Mouse (Mus musculus): ENCODE data around the gene Esyt1. TPM values are rescaled to one million over a fixed set of nuclear protein-coding genes. Genes with fewer than 3 reads are reported as not detected.

Esyt1 gene
- total RNA-seq, 2 experiments from 2014 or later = 90.5 to 97.6 TPM

GRCm38 (mm10) chr10:128543100-128543499 is 17.4 kb upstream of the Esyt1 start:
- ATAC-seq (replicated peaks; ENCODE audit: poor library complexity, severe bottlenecking) = no peak

DNA sequence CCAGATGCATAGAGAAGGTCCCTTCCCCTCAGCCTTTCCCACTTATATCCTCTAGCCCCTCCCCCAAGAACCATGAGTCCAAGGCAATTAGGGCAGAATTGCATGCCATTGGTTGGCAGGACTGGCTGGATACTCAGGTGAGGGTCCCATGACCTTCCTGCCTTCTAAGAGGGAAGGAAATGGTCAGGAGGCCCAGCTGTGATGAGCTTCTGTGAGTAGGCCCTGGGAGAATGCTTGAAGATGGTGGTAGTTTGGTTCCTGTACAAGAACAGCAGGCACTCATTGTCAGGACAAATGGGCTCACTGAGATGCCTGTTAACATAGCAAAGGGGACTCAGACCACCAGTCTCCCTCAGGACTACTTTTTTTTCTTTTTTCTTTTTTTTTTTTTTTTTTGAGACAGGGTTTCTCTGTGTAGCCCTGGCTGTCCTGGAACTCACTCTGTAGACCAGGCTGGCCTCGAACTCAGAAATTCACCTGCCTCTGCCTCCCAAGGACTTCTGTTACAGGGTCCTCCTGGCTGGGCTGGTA is 12.7 kb upstream of the Esyt1 start:
- no peak for ATAC-seq (replicated peaks; ENCODE audit: poor library complexity, severe bottlenecking)

- peak; percentile 95 for ATAC-seq (replicated peaks; ENCODE audit: poor library complexity, severe bottlenecking)
These were observed 10.7 kb upstream of the Esyt1 start for GRCm38 (mm10) chr10:128536266-128536940.

DNA sequence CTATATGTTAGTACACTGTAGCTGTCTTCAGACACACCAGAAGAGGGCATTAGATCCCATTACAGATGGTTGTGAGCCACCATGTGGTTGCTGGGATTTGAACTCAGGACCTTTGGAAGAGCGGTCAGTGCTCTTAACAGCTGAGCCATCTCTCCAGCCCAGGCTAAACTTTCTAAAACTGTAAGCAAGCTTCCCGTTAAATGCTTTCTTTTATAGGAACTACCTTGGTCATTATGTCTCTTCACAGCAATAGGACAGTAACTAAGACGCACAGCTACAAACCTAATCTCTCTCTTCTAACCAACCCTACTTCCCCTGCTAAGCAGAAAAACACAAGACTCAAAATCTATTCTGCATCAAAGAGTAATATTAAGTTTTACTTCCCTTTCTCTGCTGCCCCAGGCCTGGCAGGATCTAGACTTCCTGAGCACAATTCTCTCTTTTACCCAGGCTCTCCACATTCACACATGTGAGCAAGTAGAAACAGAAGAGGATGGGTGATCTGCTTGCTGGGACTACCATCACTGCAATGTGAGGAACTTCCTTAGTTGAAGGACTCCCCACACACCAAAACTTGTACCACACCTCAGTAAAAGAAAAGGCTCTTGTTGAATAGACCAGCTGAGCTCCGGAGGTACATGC is 10.1 kb upstream of the Esyt1 start:
- ATAC-seq (replicated peaks; ENCODE audit: poor library complexity, severe bottlenecking) = peak; percentile 83

GRCm38 (mm10) chr10:128535206-128535605 is 9.5 kb upstream of the Esyt1 start:
- no peak for ATAC-seq (replicated peaks; ENCODE audit: poor library complexity, severe bottlenecking)

DNA sequence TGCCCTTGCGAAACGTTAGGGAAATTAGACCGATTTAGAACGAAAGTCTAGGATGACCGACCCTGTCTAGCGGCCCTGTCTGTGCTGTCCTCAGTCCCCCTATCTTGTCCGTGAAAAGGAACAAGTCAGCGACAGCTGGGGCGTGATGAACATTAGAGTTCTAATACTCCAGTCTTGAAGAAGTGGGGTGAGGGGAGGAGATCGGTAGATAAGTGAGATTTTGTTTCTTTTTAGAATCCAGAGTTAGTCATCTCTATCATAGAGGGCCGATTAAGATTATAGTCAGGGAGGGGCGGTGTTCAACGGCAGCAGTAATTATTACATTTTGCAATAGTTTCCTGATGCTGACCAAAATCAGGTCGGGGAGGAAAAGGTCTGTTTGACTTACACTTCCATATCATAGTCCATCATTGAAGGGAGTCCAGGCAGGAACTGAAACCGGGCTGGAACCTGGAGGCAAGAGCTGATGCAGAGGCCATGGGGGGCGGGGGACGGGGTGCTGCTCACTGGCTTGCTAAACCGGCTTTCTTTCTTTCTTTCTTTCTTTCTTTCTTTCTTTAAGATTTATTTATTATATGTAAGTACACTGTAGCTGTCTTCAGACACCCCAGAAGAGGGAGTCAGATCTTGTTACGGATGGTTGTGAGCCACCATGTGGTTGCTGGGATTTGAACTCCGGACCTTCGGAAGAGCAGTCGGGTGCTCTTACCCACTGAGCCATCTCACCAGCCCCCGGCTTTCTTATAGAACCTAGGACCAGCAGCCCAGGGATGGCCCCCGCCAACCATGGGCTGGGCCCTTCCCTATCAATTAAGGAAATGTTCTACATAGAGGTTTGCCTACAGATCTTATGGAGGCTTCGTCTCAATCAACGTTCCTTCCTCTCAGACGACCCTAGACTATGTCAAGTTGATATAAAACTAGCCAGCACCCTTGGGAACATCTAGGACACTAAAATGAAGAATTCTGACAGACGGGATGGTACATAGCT is 990 bp upstream of the Esyt1 start:
- peak; percentile 39 for ATAC-seq (replicated peaks; ENCODE audit: poor library complexity, severe bottlenecking)

GRCm38 (mm10) chr10:128524732-128525662 is 674 bp downstream of the Esyt1 start:
- ATAC-seq (replicated peaks; ENCODE audit: poor library complexity, severe bottlenecking) = peak; percentile 13

DNA sequence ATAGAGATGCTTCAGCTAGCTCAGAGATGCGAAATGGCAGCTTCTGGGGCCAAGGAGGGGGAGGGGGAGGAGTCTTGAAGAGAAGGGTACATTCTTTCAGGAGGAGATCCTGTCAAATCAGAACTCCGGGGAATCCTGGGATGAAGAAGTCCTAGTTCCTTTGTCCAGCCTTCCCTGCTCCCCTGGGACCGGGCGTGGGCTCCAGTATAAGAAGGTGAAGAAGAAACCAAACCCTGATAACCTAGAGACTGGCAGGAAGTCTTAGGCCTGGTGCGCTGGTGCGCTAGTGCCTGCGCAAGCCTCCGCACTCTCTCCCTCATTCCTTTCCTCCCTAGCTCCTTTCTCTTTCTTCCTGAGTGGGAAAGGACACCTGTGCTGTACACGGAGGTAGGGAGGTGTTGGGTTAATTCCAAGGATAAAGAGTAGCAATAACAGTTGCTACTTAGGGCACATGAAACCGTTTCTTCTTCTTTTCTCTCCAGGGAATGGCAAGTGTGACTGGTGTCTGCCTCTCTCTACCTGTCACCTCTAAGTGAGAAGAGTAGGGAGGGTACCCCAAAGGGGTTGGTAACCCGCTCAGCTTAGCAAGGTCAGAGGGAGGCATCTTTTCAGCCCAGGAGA is 1.4 kb downstream of the Esyt1 start:
- no peak for ATAC-seq (replicated peaks; ENCODE audit: poor library complexity, severe bottlenecking)

DNA sequence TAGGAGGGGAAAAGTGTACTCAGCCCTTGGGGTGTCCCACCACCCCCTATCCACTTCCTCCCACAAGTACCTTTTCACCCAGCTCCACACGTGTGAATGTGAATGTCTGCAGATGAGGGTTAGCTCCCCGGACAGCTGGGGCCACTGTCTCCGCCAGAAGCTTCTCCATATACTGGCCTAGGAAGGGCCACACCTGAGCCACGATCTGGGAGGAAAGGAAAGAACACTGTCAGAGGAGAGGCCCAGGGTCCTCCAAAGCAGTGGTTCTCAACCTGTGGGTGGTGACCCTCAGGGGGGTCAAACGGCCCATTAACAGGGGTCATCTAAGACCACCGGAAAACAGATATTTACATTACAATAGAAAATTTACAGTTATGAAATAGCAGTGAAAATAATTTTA is 3.3 kb downstream of the Esyt1 start:
- ATAC-seq (replicated peaks; ENCODE audit: poor library complexity, severe bottlenecking) = no peak

DNA sequence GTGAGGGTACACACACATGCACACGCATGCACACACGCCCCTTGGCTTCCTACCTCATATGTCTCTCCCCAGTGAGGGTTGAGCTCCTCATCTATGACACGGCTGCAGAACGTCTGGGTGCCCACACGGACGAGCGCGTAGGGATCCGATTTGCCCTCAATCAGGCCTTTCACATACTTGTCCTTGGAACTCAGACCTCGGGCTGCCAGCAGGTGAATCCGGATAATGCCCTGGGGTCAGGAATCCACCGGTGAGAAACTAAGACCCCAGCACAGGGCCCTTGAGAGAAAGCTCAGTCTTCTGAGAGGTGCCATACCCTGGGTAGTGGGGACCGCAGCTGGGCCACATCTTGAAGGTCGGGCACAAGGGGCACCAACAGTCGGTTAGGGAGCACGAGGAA is 5.1 kb downstream of the Esyt1 start:
- ATAC-seq (replicated peaks; ENCODE audit: poor library complexity, severe bottlenecking) = no peak

GRCm38 (mm10) chr10:128518833-128519232 is 6.8 kb downstream of the Esyt1 start:
- ATAC-seq (replicated peaks; ENCODE audit: poor library complexity, severe bottlenecking) = peak; percentile 67

- ATAC-seq (replicated peaks; ENCODE audit: poor library complexity, severe bottlenecking) = peak; percentile 96
These were observed 9.0 kb downstream of the Esyt1 start for GRCm38 (mm10) chr10:128516677-128517076.

GRCm38 (mm10) chr10:128516029-128516428 is 9.6 kb downstream of the Esyt1 start:
- ATAC-seq (replicated peaks; ENCODE audit: poor library complexity, severe bottlenecking) = no peak

- no peak for ATAC-seq (replicated peaks; ENCODE audit: poor library complexity, severe bottlenecking)
These were observed 10.6 kb downstream of the Esyt1 start for GRCm38 (mm10) chr10:128515044-128515443.

- no peak for ATAC-seq (replicated peaks; ENCODE audit: poor library complexity, severe bottlenecking)
These were observed 13.9 kb downstream of the Esyt1 start for GRCm38 (mm10) chr10:128511761-128512160.

DNA sequence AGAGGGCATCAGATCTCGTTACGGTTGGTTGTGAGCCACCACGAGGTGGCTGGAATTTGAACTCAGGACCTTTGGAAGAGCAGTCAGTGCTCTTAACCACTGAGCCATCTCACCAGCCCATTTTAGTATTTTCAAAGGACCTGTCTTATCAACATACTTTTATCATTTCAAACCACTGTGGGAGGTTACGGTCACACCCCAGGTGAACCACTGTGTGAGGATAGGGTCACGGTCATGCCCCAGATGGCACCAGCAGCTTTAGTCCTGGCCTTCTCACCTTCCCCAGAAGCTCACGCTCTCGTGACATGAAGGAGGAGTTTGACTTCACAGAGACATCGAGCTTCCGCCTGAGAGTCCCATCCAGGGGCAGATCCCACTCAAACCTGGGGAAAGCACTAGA is 14.5 kb downstream of the Esyt1 start:
- no peak for ATAC-seq (replicated peaks; ENCODE audit: poor library complexity, severe bottlenecking)

GRCm38 (mm10) chr10:128510301-128510700 is 15.4 kb downstream of the Esyt1 start:
- ATAC-seq (replicated peaks; ENCODE audit: poor library complexity, severe bottlenecking) = no peak

- ATAC-seq (replicated peaks; ENCODE audit: poor library complexity, severe bottlenecking) = no peak
These were observed 15.8 kb downstream of the Esyt1 start for GRCm38 (mm10) chr10:128509831-128510230.

DNA sequence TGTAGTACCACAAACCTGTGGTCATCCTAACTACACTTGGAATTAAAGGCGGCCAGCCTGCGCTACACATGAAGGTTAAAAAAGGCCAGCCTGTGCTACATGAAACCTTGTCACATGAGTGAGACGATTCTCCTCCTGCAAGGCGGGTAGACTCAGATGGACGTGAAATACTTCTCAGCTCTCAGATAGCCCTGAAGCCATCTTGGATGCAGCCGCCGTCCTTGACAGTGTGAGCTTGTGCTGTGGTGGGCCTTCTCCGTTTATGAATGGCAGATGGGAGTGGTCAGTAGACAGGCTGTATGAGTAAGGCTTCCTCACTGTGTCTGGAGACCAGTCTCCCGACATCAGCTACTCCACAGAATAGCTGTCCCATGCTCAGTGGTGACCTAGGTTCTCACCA is 16.5 kb downstream of the Esyt1 start:
- no peak for ATAC-seq (replicated peaks; ENCODE audit: poor library complexity, severe bottlenecking)

Measured in granulocyte monocyte progenitor cell, adult 5-6 weeks (primary cell).